Mouse (Mus musculus) gastrocnemius, adult 2 months (tissue): ENCODE measurements at regions not wholly inside any gene's neighbourhood (a gene's known extent, or its start where the extent isn't known, plus 50 kb on each side); places are given as distances from the start of the nearest gene placed in this dataset.

Experiments used
- DNase-seq: peaks from one replicate; pipeline ENCODE4 v3.0.0; 2022
- H3K27ac ChIP-seq: fragments of 200-600 bp; 2 replicates; pipeline ENCODE4 v1.8.1; 2022; ENCODE audit warnings: mild to moderate bottlenecking
- H3K4me3 ChIP-seq: fragments of 200-600 bp; 2 replicates; pipeline ENCODE4 v1.8.1; 2022; ENCODE audit warnings: mild to moderate bottlenecking, moderate library complexity
- CTCF ChIP-seq: fragments of 200-600 bp; IDR thresholded peaks from 2 replicates; pipeline ENCODE4 v1.8.1; 2022; ENCODE audit warnings: antibody characterized with exemption, mild to moderate bottlenecking, moderate library complexity
- intact Hi-C: fragments of 180-260 bp; cut with DNase I; formaldehyde crosslinking; loops from one replicate; pipeline ENCODE4 v1.15.1; 2025

DNA sequence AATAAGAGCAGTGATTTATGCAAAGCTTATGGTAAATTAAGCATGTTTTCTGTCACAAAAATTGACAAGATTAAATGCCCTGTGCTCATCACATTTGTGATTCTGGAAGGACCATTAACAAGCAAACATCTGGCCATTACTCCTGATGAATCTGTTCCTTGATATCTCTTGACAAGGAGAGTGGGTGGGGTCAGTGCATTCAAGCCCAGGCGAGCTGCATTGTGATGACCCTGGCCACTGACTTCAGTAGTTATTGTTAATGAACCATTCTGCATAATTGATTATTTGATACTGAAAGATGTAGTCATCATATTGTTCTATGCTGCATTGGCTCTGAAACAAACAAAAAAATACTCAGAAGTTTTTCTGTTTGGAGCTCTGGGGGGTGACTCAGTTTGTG is 115.4 kb upstream of the Prmt6 start:
- no peak for TF ChIP-seq CTCF
- intact Hi-C loops: no loop called here
- H3K27ac ChIP-seq: no peak overlapping the region
- DNase-seq: no peak
- H3K4me3 ChIP-seq: no peak overlapping the region

DNA sequence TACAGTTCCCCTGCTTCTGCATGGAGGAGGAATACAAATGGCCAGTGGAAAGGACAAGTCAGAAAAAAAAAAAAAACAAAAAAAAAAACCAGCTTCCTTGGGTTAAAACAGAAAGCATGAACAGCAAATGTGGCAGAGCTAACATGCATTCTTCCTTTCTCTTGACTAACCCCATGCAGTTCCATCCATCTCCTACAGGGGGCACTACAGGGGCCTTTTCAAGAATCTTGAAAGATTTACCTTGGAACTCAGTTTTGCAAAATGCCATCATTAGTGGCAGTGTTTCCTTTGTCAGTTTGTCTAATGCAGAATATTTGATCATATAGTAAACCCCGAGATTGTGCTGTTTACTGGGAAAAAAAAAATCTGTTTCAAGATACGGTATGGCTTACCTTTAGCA is 111.1 kb upstream of the Prmt6 start:
- DNase-seq: no peak
- H3K27ac ChIP-seq: no peak overlapping the region
- intact Hi-C loops: no loop called here
- no peak overlapping the region for H3K4me3 ChIP-seq
- TF ChIP-seq CTCF: peak; percentile 45

DNA sequence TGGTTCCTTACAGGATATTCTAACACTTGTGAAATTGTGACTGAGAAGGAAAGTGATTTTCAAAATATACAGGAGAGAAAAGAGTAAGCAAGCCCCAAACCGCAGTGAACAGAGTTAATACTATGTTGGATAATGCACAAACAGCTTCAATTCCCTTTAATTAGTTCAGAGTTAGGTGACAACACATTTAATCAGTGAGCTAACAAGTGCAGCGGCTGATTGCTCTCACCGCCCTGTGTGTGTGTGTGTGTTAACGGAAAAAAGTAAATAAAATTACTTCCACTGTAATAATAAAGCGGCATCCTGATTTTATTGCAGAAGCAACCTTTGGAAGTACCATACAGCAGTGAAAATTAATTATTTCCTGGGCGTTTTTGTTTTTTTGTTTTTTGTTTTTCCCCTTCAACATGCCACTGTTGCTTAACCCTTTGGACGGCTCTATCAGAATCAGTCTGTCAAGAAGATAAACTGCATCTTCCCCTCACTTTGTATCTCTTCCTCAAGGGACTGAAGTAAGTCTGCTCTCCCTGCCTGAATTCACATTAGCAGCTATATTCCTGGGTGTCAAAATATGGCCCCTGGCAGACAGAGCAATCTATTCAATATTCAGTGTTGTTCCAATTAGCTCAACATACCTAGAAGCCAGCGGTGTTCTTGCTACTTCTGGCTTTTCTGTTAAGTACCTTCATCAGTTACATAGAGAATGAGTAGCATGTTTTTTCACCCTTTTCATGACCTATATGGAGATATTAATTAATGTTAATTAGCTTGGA is 106.2 kb upstream of the Prmt6 start:
- no peak for DNase-seq
- no peak overlapping the region for H3K4me3 ChIP-seq
- intact Hi-C loops: no loop called here
- no peak for TF ChIP-seq CTCF
- H3K27ac ChIP-seq: no peak overlapping the region

DNA sequence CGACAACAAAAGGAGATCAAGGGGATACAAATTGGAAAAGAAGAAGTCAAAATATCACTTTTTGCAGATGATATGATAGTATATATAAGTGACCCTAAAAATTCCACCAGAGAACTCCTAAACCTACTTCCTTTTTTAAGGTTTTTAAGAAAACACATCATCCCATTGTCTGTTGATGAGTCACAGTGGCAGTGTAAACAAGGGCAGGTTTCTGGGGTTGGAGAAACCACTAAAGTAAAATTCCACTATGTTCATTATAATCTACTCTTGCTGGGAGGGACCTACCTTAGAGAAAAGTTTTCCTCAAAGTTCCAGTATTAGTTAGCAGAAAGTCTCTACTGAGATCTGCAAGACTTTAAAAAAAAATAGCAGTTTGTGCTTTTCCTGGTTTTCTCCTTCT is 102.9 kb upstream of the Prmt6 start:
- Histone ChIP-seq H3K27ac (no peak overlapping the region), H3K4me3 (no peak overlapping the region)
- no peak for TF ChIP-seq CTCF
- intact Hi-C loops: no loop called here
- no peak for DNase-seq

DNA sequence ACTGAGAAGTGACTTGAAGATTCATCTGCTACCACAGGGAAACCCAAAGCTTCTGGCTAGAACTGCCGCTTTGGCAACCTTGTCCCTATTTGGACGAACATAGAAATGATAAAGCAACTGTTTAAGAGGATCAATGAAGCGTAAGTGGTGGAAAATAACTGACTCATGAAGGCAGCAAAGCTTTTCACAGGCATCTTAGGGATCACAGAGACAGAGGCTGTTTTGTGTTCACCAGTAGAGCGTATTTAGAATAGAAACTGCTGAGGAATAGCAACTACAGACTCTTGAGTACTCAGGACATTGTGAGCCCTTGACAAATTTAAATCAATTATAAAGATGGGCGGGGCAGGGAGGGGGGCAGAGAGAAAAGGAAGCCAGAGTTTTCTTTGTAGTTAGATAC is 99.3 kb upstream of the Prmt6 start:
- no peak for DNase-seq
- intact Hi-C loops: no loop called here
- TF ChIP-seq CTCF: no peak
- no peak overlapping the region for H3K27ac ChIP-seq
- no peak overlapping the region for H3K4me3 ChIP-seq

DNA sequence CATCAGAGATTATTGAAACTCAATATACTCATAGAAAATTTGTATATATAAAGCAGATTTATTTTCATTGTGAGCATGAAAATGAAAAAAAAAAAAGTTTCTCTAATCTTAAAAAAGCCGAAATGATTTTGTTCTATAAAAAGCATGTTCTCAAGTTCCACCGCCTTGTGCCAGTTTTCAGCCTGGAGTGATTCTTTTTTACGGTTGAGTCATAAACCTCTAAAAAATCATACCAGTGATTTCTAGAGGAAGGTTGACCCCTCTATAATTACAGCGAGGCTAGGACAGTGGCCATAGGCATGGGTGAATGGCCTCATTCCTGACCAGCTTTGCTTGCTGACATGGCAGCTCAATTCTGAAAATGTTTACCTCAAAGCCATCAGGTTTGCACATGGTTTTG is 98.6 kb upstream of the Prmt6 start:
- H3K4me3 ChIP-seq: no peak overlapping the region
- H3K27ac ChIP-seq: no peak overlapping the region
- TF ChIP-seq CTCF: no peak
- no peak for DNase-seq
- intact Hi-C loops: no loop called here

DNA sequence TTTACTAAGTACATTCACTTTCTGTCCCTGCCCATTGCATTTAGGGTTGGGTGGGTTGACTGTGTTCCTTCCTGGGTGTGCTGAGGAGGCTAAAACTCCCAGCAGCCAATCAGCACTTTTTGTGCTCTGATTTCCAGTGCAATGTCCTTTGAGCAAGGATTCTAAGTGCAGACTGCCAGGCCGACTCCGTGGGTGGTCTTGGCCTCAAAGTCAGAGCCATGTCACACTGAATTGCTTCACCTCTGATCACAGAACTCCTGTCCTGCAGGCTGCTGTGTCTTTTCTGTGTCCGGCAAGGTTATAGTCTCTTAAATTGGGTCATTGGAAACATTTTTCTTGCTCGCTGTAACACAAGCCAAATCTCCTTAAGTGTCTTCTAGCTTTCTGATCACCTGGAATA is 94.0 kb upstream of the Prmt6 start:
- intact Hi-C loops: no loop called here
- peak; percentile 14 for DNase-seq
- Histone ChIP-seq H3K27ac (no peak overlapping the region), H3K4me3 (no peak overlapping the region)
- TF ChIP-seq CTCF: no peak

DNA sequence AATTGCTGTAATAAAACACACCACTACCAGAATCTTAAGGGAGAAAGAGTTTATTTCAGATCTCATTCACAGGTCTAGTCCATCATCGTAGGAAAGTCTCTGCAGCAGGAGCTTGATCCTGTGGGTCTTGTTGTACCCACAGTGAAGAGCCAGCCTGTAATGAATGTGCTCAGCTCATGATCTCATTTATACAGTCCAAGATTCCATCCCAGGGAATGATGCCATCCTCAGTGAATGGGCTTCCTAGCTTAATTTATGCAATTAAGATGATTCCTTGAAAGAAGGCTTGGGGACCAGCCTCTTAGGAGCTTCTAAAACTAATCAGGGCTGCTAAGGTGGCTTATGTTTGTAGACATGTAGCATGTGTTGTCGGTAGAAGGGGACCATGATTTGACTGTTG is 89.3 kb upstream of the Prmt6 start:
- intact Hi-C loops: no loop called here
- DNase-seq: no peak
- Histone ChIP-seq H3K27ac (no peak overlapping the region), H3K4me3 (no peak overlapping the region)
- no peak for TF ChIP-seq CTCF

DNA sequence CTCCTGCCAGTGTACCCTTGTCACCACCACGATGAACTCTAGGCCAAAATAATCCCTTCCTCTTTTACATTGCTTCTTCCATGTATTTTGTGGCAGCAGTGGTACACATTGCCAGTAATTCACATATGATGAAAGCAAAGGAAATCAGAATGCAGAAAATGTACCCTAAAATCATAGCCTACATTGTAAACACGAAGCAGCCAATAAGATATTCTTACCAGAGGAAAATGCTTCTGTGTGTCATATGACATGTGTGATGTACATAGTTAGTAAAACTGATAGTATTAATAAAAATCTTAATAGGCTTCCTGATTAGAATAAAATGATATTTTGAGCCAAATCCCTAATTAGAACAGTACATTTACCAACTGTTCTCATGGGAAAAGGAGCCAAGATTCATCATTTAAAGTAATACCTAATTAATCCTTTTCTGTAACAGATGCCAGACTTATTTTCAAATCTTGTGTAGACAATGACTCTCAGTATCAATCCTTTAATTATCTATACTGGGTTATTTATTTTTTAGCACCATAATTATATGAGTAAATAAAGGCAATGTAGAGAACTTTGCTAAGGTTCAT is 88.3 kb upstream of the Prmt6 start:
- no peak overlapping the region for H3K27ac ChIP-seq
- no peak for DNase-seq
- no peak overlapping the region for H3K4me3 ChIP-seq
- no peak for TF ChIP-seq CTCF
- intact Hi-C loops: no loop called here

DNA sequence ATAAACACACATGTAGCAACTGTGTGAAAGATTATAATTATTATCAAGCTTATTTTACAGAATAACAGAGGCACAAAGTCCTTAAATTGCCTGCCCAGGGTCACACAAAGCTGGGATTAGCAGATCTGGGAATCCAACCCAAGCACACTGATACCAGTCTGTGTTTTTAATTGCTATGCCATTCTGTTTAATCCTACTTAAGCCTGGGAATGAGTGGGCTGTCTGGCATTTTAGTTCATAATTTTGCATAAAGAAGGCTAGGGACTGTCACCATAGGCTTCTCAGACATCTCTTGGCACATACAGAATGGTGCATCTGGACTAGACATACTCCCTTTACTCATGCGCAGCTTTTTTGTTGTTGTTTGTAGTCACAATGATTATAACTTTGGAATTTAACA is 78.4 kb upstream of the Prmt6 start:
- TF ChIP-seq CTCF: no peak
- Histone ChIP-seq H3K27ac (no peak overlapping the region), H3K4me3 (no peak overlapping the region)
- no peak for DNase-seq
- intact Hi-C loops: no loop called here

DNA sequence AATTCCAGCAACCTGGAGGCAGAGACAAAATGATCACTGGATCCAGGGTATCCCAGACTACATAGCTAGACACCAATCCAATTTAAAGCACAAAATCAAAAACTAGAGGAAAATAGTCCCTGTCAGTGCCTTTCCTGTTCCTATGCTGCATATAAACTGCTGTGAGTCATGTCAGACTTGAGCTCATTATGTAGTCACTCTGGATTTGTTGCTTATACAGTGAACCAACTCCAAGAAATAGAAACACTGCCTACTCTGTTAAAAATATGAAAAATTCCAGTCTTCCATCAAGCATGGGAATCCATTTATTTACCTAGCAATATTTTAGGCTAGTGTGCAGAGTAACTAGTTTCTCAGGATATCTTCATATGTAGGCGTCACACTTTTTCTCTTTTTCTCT is 59.5 kb upstream of the Prmt6 start:
- H3K27ac ChIP-seq: no peak overlapping the region
- DNase-seq: no peak
- no peak for TF ChIP-seq CTCF
- intact Hi-C loops: no loop called here
- H3K4me3 ChIP-seq: no peak overlapping the region

DNA sequence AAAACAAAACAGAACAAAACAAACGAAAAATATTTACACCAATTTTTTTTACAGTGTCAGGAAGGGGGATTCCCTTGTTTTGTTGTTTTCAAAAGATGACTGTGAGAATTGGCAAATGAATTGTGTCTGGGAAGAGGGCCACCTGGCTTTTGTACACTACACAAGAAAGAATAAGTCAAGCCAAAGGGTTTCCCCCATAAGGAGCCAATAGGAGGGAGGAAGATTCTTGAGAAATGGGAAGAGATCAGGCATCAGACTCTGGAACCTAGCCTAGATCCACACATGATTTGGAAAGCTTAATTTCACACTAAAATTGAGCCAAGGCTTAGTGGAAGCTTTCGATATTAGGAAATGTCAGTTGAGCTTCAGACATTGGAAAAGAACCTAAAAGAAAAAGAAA is 52.4 kb upstream of the Prmt6 start:
- intact Hi-C loops: no loop called here
- Histone ChIP-seq H3K27ac (no peak overlapping the region), H3K4me3 (no peak overlapping the region)
- TF ChIP-seq CTCF: no peak
- peak; percentile 58 for DNase-seq
